Mouse (Mus musculus): ENCODE data around the gene Sufu. TPM values are rescaled to one million over a fixed set of nuclear protein-coding genes. Genes with fewer than 3 reads are reported as not detected.

Sufu gene
- polyA plus RNA-seq, 1 experiment from 2014 or later, result 32.8 TPM

DNA sequence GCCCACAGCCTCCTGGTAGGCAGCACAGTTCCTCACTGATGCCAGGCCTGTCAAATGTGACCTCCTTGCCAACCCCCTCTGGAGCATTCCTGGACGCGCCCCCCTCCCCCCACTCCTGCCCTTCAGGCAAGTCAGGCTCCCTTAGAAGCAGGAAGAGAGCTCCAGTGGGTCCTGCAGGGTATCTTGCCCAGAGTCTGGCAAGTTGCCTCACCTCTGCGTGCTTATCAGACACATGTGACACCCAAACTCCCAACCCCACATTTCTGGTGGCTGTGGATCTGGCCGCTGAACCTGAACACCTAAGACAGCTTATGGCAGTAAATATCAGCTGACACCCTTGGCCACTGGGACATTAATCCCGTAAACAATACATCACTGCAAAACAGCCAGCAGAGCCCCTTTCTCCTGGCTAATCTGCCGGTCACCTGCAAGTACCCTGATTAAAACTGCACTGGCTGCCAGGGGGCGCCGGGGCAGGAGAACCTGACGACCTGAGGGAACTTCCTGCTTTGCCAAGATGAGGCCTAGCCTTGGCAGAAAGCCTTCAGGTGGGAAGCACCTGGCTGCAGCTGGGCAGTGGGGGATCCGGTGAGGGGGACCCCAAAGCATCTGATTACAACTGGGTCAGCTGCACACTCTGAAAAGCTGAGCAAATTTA lies 135.5 kb downstream of the Sufu start:
- Histone ChIP-seq H3K27me3 (no peaks in the 10 kb centered on the region), H3K4me3 (no peak overlapping the region), H3K9me3 (no peaks in the 10 kb centered on the region), H3K4me2 (no peak overlapping the region), H3K27ac (no peak overlapping the region), H3K9ac (no peak overlapping the region), H3K4me1 (peaks cover 54% of the 10 kb centered on the region), H3K36me3 (peaks cover 5% of the 10 kb centered on the region; the same call in 1 of the 2 replicates)
- no peak for ATAC-seq (ENCODE audit: insufficient number of reproducible peaks, low FRiP score, low TSS enrichment, low read depth)
- WGBS, result 12% methylated on average over 10 of the region's 10 CpGs

DNA sequence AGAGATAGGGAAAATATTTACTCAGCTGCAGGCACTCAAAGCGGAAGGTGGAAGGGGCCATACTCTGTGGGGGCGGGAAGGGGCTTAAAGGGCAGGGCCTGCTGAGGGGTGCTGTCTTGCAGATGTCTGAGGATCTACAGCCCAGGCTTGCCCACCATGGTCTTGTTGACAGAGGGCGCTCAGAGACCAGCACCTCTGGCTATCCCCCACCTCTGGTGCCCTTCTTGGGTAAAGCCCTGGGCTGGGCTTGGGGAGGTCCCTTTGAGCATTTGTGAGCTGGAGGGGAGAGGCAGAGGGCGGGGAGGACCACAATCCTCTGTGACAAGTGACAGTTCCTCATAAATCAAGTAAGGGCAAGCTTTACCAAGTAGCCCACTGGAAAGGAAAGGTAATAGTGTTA lies 136.4 kb downstream of the Sufu start:
- Histone ChIP-seq H3K9ac (no peak overlapping the region), H3K36me3 (peaks cover 6% of the 10 kb centered on the region; the same call in 1 of the 2 replicates), H3K4me3 (no peak overlapping the region), H3K4me1 (peaks cover 50% of the 10 kb centered on the region), H3K27me3 (no peaks in the 10 kb centered on the region), H3K4me2 (no peak overlapping the region), H3K27ac (no peak overlapping the region), H3K9me3 (no peaks in the 10 kb centered on the region)
- WGBS, result 58% methylated on average over 4 of the region's 4 CpGs
- no peak for ATAC-seq (ENCODE audit: insufficient number of reproducible peaks, low FRiP score, low TSS enrichment, low read depth)

DNA sequence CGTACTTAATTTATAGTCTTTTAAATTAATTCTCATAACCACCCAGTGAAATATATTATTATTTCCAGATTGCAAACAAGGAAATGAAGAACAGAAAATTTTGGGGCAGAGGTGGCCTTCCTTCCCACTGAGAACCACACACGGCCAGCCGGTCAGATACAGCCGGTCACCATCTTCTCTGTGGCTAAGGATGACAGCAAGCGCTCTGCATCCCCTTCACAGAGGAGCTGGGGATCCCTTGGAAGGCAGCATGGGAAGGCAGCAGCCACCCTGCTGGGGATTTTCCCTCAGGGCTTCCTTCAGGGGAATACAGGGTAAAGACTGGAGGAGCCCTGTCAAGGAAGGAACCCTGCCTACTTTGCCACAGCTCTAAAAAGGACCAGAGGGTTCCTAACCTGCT lies 136.8 kb downstream of the Sufu start:
- no peak overlapping the region for H3K27ac ChIP-seq
- H3K4me2 ChIP-seq, result no peak overlapping the region
- peaks cover 46% of the 10 kb centered on the region for H3K4me1 ChIP-seq
- no peaks in the 10 kb centered on the region for H3K9me3 ChIP-seq
- no peak overlapping the region for H3K9ac ChIP-seq
- H3K4me3 ChIP-seq, result no peak overlapping the region
- peaks cover 7% of the 10 kb centered on the region; the same call in 1 of the 2 replicates for H3K36me3 ChIP-seq
- no peaks in the 10 kb centered on the region for H3K27me3 ChIP-seq
- no peak for ATAC-seq (ENCODE audit: insufficient number of reproducible peaks, low FRiP score, low TSS enrichment, low read depth)
- 63% methylated on average over 5 of the region's 5 CpGs for WGBS

GRCm38 (mm10) chr19:46534542-46535098 lies 137.9 kb downstream of the Sufu start:
- Histone ChIP-seq H3K4me1 (peaks cover 35% of the 10 kb centered on the region), H3K36me3 (peaks cover 7% of the 10 kb centered on the region; the same call in 1 of the 2 replicates), H3K9me3 (no peaks in the 10 kb centered on the region), H3K27me3 (no peaks in the 10 kb centered on the region), H3K27ac (no peak overlapping the region), H3K4me2 (no peak overlapping the region), H3K4me3 (no peak overlapping the region), H3K9ac (no peak overlapping the region)
- ATAC-seq (ENCODE audit: insufficient number of reproducible peaks, low FRiP score, low TSS enrichment, low read depth), result no peak
- 67% methylated on average over 6 of the region's 6 CpGs for WGBS

GRCm38 (mm10) chr19:46537357-46537756 lies 140.7 kb downstream of the Sufu start:
- Histone ChIP-seq H3K4me3 (no peak overlapping the region), H3K9ac (no peak overlapping the region), H3K27me3 (no peaks in the 10 kb centered on the region), H3K36me3 (peaks cover 27% of the 10 kb centered on the region), H3K4me1 (peaks cover 8% of the 10 kb centered on the region), H3K9me3 (no peaks in the 10 kb centered on the region), H3K4me2 (no peak overlapping the region), H3K27ac (no peak overlapping the region)
- ATAC-seq (ENCODE audit: insufficient number of reproducible peaks, low FRiP score, low TSS enrichment, low read depth), result no peak
- whole genome bisulfite sequencing, result 92% methylated on average over 9 of the region's 9 CpGs

DNA sequence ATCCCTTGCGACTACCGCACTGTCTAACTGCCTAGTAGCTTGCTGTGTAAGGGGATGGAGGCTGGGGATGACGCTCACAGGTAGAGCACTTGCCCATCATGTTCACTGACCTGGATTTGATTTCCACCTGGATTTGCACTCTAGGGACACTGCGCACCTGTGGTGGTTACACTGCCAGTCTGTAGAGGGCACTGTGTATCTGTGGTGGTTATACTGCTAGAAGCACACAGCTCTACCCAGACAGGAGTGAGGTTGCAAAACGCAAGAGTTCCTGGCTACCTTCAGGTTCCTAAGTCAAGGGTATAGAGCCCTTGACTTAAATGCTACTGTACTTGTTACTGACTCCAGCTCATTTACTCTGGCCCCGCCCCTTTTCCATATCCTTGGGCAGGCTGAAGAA lies 141.5 kb downstream of the Sufu start:
- peaks cover under 1% of the 10 kb centered on the region for H3K4me1 ChIP-seq
- no peak overlapping the region for H3K4me3 ChIP-seq
- no peak overlapping the region for H3K4me2 ChIP-seq
- H3K27me3 ChIP-seq, result no peaks in the 10 kb centered on the region
- H3K27ac ChIP-seq, result no peak overlapping the region
- H3K9me3 ChIP-seq, result no peaks in the 10 kb centered on the region
- H3K9ac ChIP-seq, result no peak overlapping the region
- no peak for ATAC-seq (ENCODE audit: insufficient number of reproducible peaks, low FRiP score, low TSS enrichment, low read depth)
- H3K36me3 ChIP-seq, result peaks cover 35% of the 10 kb centered on the region
- WGBS, result 86% methylated on average over 6 of the region's 6 CpGs

Other genes starting within 250 kb of the Sufu start
- 5.4 and 8.5 TPM in 2 replicates for gene Pitx3, start 248.6 kb upstream of the Sufu start, polyA plus RNA-seq (2015; fragmentation: Nextera tagmentation; extraction: Ambion mirVana)
- 73.8 and 76.7 TPM in 2 replicates for gene Gbf1, start 244.4 kb upstream of the Sufu start, polyA plus RNA-seq (2015; fragmentation: Nextera tagmentation; extraction: Ambion mirVana)
- 11.4 and 13.5 TPM in 2 replicates for gene Nfkb2, start 92.6 kb upstream of the Sufu start, polyA plus RNA-seq (2015; fragmentation: Nextera tagmentation; extraction: Ambion mirVana)
- gene Psd, start 69.7 kb upstream of the Sufu start, polyA plus RNA-seq (2015; fragmentation: Nextera tagmentation; extraction: Ambion mirVana), result 5.5 and 5.8 TPM in 2 replicates
- 12.8 and 13.2 TPM in 2 replicates for gene Fbxl15, start 68.7 kb upstream of the Sufu start, polyA plus RNA-seq (2015; fragmentation: Nextera tagmentation; extraction: Ambion mirVana)
- gene Cuedc2, start 58.2 kb upstream of the Sufu start, polyA plus RNA-seq (2015; fragmentation: Nextera tagmentation; extraction: Ambion mirVana), result 150 and 176 TPM in 2 replicates
- gene Mfsd13a, start 55.8 kb upstream of the Sufu start, polyA plus RNA-seq (2015; fragmentation: Nextera tagmentation; extraction: Ambion mirVana), result 3.1 and 3.6 TPM in 2 replicates
- gene 2310034G01Rik, start 46.6 kb upstream of the Sufu start, polyA plus RNA-seq (2015; fragmentation: Nextera tagmentation; extraction: Ambion mirVana), result 1.5 and 2.1 TPM in 2 replicates
- gene Actr1a, start 1.1 kb upstream of the Sufu start, polyA plus RNA-seq (2015; fragmentation: Nextera tagmentation; extraction: Ambion mirVana), result 145 and 156 TPM in 2 replicates
- 14.6 and 15.1 TPM in 2 replicates for gene Trim8, start 104.8 kb downstream of the Sufu start, polyA plus RNA-seq (2015; fragmentation: Nextera tagmentation; extraction: Ambion mirVana)
- gene Arl3, start 176.3 kb downstream of the Sufu start, polyA plus RNA-seq (2015; fragmentation: Nextera tagmentation; extraction: Ambion mirVana), result 127 and 138 TPM in 2 replicates
- 22.3 and 23.5 TPM in 2 replicates for gene Sfxn2, start 176.5 kb downstream of the Sufu start, polyA plus RNA-seq (2015; fragmentation: Nextera tagmentation; extraction: Ambion mirVana)
- gene Wbp1l, start 202.2 kb downstream of the Sufu start, polyA plus RNA-seq (2015; fragmentation: Nextera tagmentation; extraction: Ambion mirVana), result 53.4 and 59.3 TPM in 2 replicates